Mouse (Mus musculus): ENCODE results near the gene Slc31a1. TPM values are rescaled to one million over a fixed set of nuclear protein-coding genes. Genes with fewer than 3 reads are reported as not detected.

Slc31a1 gene
- polyA plus RNA-seq, 1 experiment from 2014 or later = 48.5 TPM

GRCm38 (mm10) chr4:62347605-62348328 is 12.8 kb upstream of the Slc31a1 start:
- Histone ChIP-seq H3K36me3 (peaks cover 49% of the 10 kb centered on the region), H3K27ac (no peak overlapping the region), H3K4me1 (replicated peaks) (no peaks in the 10 kb centered on the region), H3K27me3 (ENCODE audit: insufficient read depth, poor library complexity, severe bottlenecking) (no peaks in the 10 kb centered on the region), H3K9me3 (0 out of 2 replicates have a peak, but pooled peaks cover 2% of the 10 kb centered on the region), H3K4me3 (no peak overlapping the region)
- DNase-seq (ENCODE audit: low spot score) = no peak
- 82% methylated on average over 9 of the region's 9 CpGs for WGBS

GRCm38 (mm10) chr4:62348329-62348705 is 12.2 kb upstream of the Slc31a1 start:
- H3K4me1 ChIP-seq (replicated peaks) = no peaks in the 10 kb centered on the region
- 83% methylated on average over 2 of the region's 2 CpGs for WGBS

GRCm38 (mm10) chr4:62349371-62349770 is 11.2 kb upstream of the Slc31a1 start:
- no peak for DNase-seq (ENCODE audit: low spot score)
- Histone ChIP-seq H3K4me3 (no peak overlapping the region), H3K36me3 (peaks cover 40% of the 10 kb centered on the region), H3K9me3 (no peaks in the 10 kb centered on the region), H3K4me1 (replicated peaks) (no peaks in the 10 kb centered on the region), H3K27me3 (ENCODE audit: insufficient read depth, poor library complexity, severe bottlenecking) (no peaks in the 10 kb centered on the region), H3K27ac (no peak overlapping the region)
- WGBS = 93% methylated on average over 2 of the region's 2 CpGs

More at GRCm38 (mm10) chr4:62348329-62348705, 12.2 kb upstream of the Slc31a1 start:
- DNase-seq (ENCODE audit: low spot score) = no peak
- no peak overlapping the region for H3K4me3 ChIP-seq
- no peaks in the 10 kb centered on the region for H3K27me3 ChIP-seq (ENCODE audit: insufficient read depth, poor library complexity, severe bottlenecking)
- H3K36me3 ChIP-seq = peaks cover 47% of the 10 kb centered on the region
- H3K9me3 ChIP-seq = 0 out of 2 replicates have a peak, but pooled peaks cover 2% of the 10 kb centered on the region
- H3K27ac ChIP-seq = no peak overlapping the region

GRCm38 (mm10) chr4:62357631-62358148 is 2.8 kb upstream of the Slc31a1 start:
- WGBS = 85% methylated on average over 1 of the region's 1 CpGs
- no peak for DNase-seq (ENCODE audit: low spot score)
- Histone ChIP-seq H3K27me3 (ENCODE audit: insufficient read depth, poor library complexity, severe bottlenecking) (no peaks in the 10 kb centered on the region), H3K9me3 (no peaks in the 10 kb centered on the region), H3K4me3 (no peak overlapping the region), H3K36me3 (no peaks in the 10 kb centered on the region), H3K4me1 (replicated peaks) (peaks cover 23% of the 10 kb centered on the region), H3K27ac (no peak overlapping the region)

- Histone ChIP-seq H3K4me1 (replicated peaks) (peaks cover 23% of the 10 kb centered on the region), H3K27me3 (ENCODE audit: insufficient read depth, poor library complexity, severe bottlenecking) (no peaks in the 10 kb centered on the region), H3K27ac (0 out of 2 replicates have a peak overlapping the region, but pooled peaks have one; percentile 91), H3K36me3 (no peaks in the 10 kb centered on the region), H3K4me3 (peak overlapping the region; percentile 64), H3K9me3 (no peaks in the 10 kb centered on the region)
- DNase-seq (ENCODE audit: low spot score) = no peak
- 50% methylated on average over 7 of the region's 7 CpGs for WGBS
Observed at GRCm38 (mm10) chr4:62359256-62359775, 1.2 kb upstream of the Slc31a1 start.

GRCm38 (mm10) chr4:62360805-62361455 is 403 bp downstream of the Slc31a1 start:
- Histone ChIP-seq H3K4me1 (replicated peaks) (peaks cover 23% of the 10 kb centered on the region), H3K27me3 (ENCODE audit: insufficient read depth, poor library complexity, severe bottlenecking) (no peaks in the 10 kb centered on the region), H3K36me3 (no peaks in the 10 kb centered on the region), H3K4me3 (peak overlapping the region; percentile 64), H3K27ac (peak overlapping the region; percentile 91), H3K9me3 (no peaks in the 10 kb centered on the region)
- DNase-seq (ENCODE audit: low spot score) = no peak
- 2% methylated on average over 22 of the region's 22 CpGs for WGBS

GRCm38 (mm10) chr4:62361571-62361970 is 1.0 kb downstream of the Slc31a1 start:
- Histone ChIP-seq H3K36me3 (no peaks in the 10 kb centered on the region), H3K27me3 (ENCODE audit: insufficient read depth, poor library complexity, severe bottlenecking) (no peaks in the 10 kb centered on the region), H3K27ac (peak overlapping the region; percentile 8; the same call in 1 of the 2 replicates), H3K9me3 (no peaks in the 10 kb centered on the region), H3K4me3 (peak overlapping the region; percentile 64), H3K4me1 (replicated peaks) (peaks cover 23% of the 10 kb centered on the region)
- DNase-seq (ENCODE audit: low spot score) = no peak
- 62% methylated on average over 6 of the region's 6 CpGs for WGBS

GRCm38 (mm10) chr4:62361997-62362396 is 1.5 kb downstream of the Slc31a1 start:
- H3K36me3 ChIP-seq = no peaks in the 10 kb centered on the region
- H3K4me3 ChIP-seq = peak overlapping the region; percentile 64
- DNase-seq (ENCODE audit: low spot score) = no peak
- peak overlapping the region; percentile 8; the same call in 1 of the 2 replicates for H3K27ac ChIP-seq
- H3K9me3 ChIP-seq = no peaks in the 10 kb centered on the region
- WGBS = 96% methylated on average over 1 of the region's 1 CpGs
- H3K4me1 ChIP-seq (replicated peaks) = peaks cover 23% of the 10 kb centered on the region
- H3K27me3 ChIP-seq (ENCODE audit: insufficient read depth, poor library complexity, severe bottlenecking) = no peaks in the 10 kb centered on the region

- DNase-seq (ENCODE audit: low spot score) = no peak
- 91% methylated on average over 2 of the region's 2 CpGs for WGBS
- no peak overlapping the region for H3K27ac ChIP-seq
- H3K36me3 ChIP-seq = no peaks in the 10 kb centered on the region
- H3K4me3 ChIP-seq = no peak overlapping the region
- H3K27me3 ChIP-seq (ENCODE audit: insufficient read depth, poor library complexity, severe bottlenecking) = no peaks in the 10 kb centered on the region
- no peaks in the 10 kb centered on the region for H3K9me3 ChIP-seq
- H3K4me1 ChIP-seq (replicated peaks) = peaks cover 23% of the 10 kb centered on the region
Observed at GRCm38 (mm10) chr4:62362437-62362836, 1.9 kb downstream of the Slc31a1 start.

GRCm38 (mm10) chr4:62364299-62364698 is 3.8 kb downstream of the Slc31a1 start:
- Histone ChIP-seq H3K4me3 (no peak overlapping the region), H3K4me1 (replicated peaks) (peaks cover 20% of the 10 kb centered on the region), H3K36me3 (no peaks in the 10 kb centered on the region), H3K27me3 (ENCODE audit: insufficient read depth, poor library complexity, severe bottlenecking) (no peaks in the 10 kb centered on the region), H3K9me3 (no peaks in the 10 kb centered on the region), H3K27ac (no peak overlapping the region)
- DNase-seq (ENCODE audit: low spot score) = no peak
- WGBS = 95% methylated on average over 8 of the region's 8 CpGs

GRCm38 (mm10) chr4:62366291-62366690 is 5.8 kb downstream of the Slc31a1 start:
- H3K27me3 ChIP-seq (ENCODE audit: insufficient read depth, poor library complexity, severe bottlenecking) = no peaks in the 10 kb centered on the region
- H3K9me3 ChIP-seq = no peaks in the 10 kb centered on the region
- H3K27ac ChIP-seq = no peak overlapping the region
- 0 out of 2 replicates have a peak, but pooled peaks cover 4% of the 10 kb centered on the region for H3K36me3 ChIP-seq
- DNase-seq (ENCODE audit: low spot score) = no peak
- H3K4me1 ChIP-seq (replicated peaks) = peaks cover 13% of the 10 kb centered on the region
- no peak overlapping the region for H3K4me3 ChIP-seq
- 81% methylated on average over 4 of the region's 4 CpGs for WGBS

- no peak overlapping the region for H3K4me3 ChIP-seq
- no peaks in the 10 kb centered on the region for H3K27me3 ChIP-seq (ENCODE audit: insufficient read depth, poor library complexity, severe bottlenecking)
- WGBS = 92% methylated on average over 6 of the region's 6 CpGs
- 0 out of 2 replicates have a peak, but pooled peaks cover 4% of the 10 kb centered on the region for H3K36me3 ChIP-seq
- H3K4me1 ChIP-seq (replicated peaks) = 0 out of 2 replicates have a peak, but pooled peaks cover 8% of the 10 kb centered on the region
- no peaks in the 10 kb centered on the region for H3K9me3 ChIP-seq
- no peak for DNase-seq (ENCODE audit: low spot score)
- H3K27ac ChIP-seq = no peak overlapping the region
Observed at GRCm38 (mm10) chr4:62367586-62367985, 7.1 kb downstream of the Slc31a1 start.

GRCm38 (mm10) chr4:62369091-62369490 is 8.6 kb downstream of the Slc31a1 start:
- Histone ChIP-seq H3K27me3 (ENCODE audit: insufficient read depth, poor library complexity, severe bottlenecking) (no peaks in the 10 kb centered on the region), H3K36me3 (0 out of 2 replicates have a peak, but pooled peaks cover 4% of the 10 kb centered on the region), H3K4me3 (no peak overlapping the region), H3K27ac (no peak overlapping the region), H3K9me3 (no peaks in the 10 kb centered on the region), H3K4me1 (replicated peaks) (0 out of 2 replicates have a peak, but pooled peaks cover 11% of the 10 kb centered on the region)
- WGBS = 87% methylated on average over 3 of the region's 3 CpGs
- DNase-seq (ENCODE audit: low spot score) = no peak
